Mouse (Mus musculus) hindbrain, embryonic 14.5 days (tissue): Measurements from ENCODE around the gene Lnx1. TPM values are rescaled to one million over a fixed set of nuclear protein-coding genes. Genes with fewer than 3 reads are reported as not detected.

Experiments used
- ATAC-seq: fragments of 200-750 bp; cut with Nextera tagmentation; 2 replicates; pipeline ENCODE4 v1.8.0; 2017; ENCODE audit warnings: moderate number of reproducible peaks, mild to moderate bottlenecking, moderate TSS enrichment, moderate library complexity; ENCODE audit not compliant: low FRiP score
- DNase-seq: peaks from one replicate; pipeline ENCODE4 v3.0.0-alpha.2; 2015; ENCODE audit warnings: low spot score
- H3K27ac ChIP-seq: fragments of 300-500 bp; sonication (generic); 2 replicates; pipeline ENCODE4 v1.5.1; 2014; ENCODE audit warnings: mild to moderate bottlenecking, moderate library complexity
- H3K27me3 ChIP-seq: fragments of 300-500 bp; sonication (generic); 2 replicates; pipeline ENCODE4 v1.6.1; 2014; ENCODE audit warnings: mild to moderate bottlenecking, low read length, mixed read lengths; ENCODE audit not compliant: control insufficient read depth, insufficient read depth
- H3K36me3 ChIP-seq: fragments of 300-500 bp; sonication (generic); replicated peaks from 2 replicates; pipeline ENCODE4 v1.6.1; 2014; ENCODE audit not compliant: control insufficient read depth, insufficient read depth
- H3K4me1 ChIP-seq: fragments of 300-500 bp; sonication (generic); replicated peaks from 2 replicates; pipeline ENCODE4 v1.6.1; 2014; ENCODE audit warnings: antibody characterized with exemption, low read length, mixed read lengths; ENCODE audit not compliant: control insufficient read depth, insufficient read depth
- H3K4me2 ChIP-seq: fragments of 300-500 bp; sonication (generic); replicated peaks from 2 replicates; pipeline ENCODE4 v1.6.1; 2014; ENCODE audit warnings: mild to moderate bottlenecking, moderate library complexity
- H3K4me3 ChIP-seq: fragments of 300-500 bp; sonication (generic); replicated peaks from 2 replicates; pipeline ENCODE4 v1.5.1; 2014; ENCODE audit warnings: mild to moderate bottlenecking, low read length
- H3K9ac ChIP-seq: fragments of 300-500 bp; sonication (generic); 2 replicates; pipeline ENCODE4 v1.6.1; 2014
- H3K9me3 ChIP-seq: fragments of 300-500 bp; sonication (generic); 2 replicates; pipeline ENCODE4 v1.6.1; 2016; ENCODE audit warnings: low read length; ENCODE audit not compliant: control insufficient read depth
- WGBS: fragments of 180-500 bp; shearing (Covaris S2); extraction: QIAGEN DNeasy Blood & Tissue Kit; methylation state at CpG from one replicate; pipeline ENCODE4 v1.1.7; 2014; 5-methylcytosine and 5-hydroxymethylcytosine counted together
- polyA plus RNA-seq: library from polyadenylated mRNA; unstranded; fragments of >200 nt; fragmentation: Nextera tagmentation; extraction: Ambion mirVana; gene quantifications from 2 replicates; pipeline ENCODE4 v1.2.1, GENCODE M21; 2014

Lnx1 gene
- polyA plus RNA-seq, 1 experiment from 2014 or later: 10.3 TPM

DNA sequence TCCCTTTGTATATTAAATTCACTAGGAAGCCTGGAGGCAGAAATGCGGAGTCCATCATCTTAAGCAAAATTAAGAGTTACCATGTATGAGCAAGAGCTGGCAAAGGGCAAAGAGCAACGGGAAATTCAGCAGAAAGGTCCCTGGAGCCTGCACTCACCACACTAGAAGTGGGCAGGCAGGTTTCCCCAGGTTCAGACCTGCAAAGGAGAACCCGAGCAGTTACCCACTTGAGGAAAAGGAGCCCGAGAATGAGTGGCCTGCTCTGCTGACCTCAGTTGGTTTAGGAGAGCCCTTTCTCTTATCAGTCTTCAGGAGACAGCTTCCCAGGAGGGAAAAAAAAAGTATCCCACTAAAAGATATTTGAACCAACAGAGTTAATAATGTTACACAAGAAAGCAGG is 99.4 kb downstream of the Lnx1 start:
- ATAC-seq: no peak
- Histone ChIP-seq H3K27ac (no peak overlapping the region), H3K4me1 (no peaks in the 10 kb centered on the region), H3K27me3 (no peaks in the 10 kb centered on the region), H3K9ac (no peak overlapping the region), H3K4me2 (no peak overlapping the region), H3K4me3 (no peak overlapping the region), H3K36me3 (peaks cover 7% of the 10 kb centered on the region), H3K9me3 (no peaks in the 10 kb centered on the region)
- WGBS: 82% methylated on average over 4 of the region's 4 CpGs
- no peak for DNase-seq

DNA sequence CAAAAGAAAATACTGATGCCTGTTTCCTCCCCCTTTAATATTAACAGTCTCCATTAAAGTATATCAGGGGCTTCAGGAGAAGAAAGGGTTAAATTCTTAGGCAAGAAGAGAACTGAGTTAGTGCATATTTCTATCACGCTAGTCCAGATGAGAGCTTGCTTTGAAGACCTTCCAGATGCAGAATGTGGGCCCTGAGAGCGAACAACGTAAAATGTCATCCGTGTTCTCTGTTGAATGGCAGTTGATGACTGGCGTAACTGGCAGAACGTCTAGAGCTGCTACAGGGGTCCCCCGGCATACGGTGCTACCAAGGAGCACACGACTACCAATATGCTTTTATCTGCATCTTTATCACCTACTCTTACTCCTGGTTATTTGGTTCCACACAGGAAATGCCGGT is 100.3 kb downstream of the Lnx1 start:
- DNase-seq: no peak
- Histone ChIP-seq H3K4me1 (no peaks in the 10 kb centered on the region), H3K9me3 (no peaks in the 10 kb centered on the region), H3K4me2 (no peak overlapping the region), H3K9ac (no peak overlapping the region), H3K4me3 (no peak overlapping the region), H3K36me3 (peaks cover 16% of the 10 kb centered on the region), H3K27ac (no peak overlapping the region), H3K27me3 (no peaks in the 10 kb centered on the region)
- WGBS: 84% methylated on average over 10 of the region's 10 CpGs
- no peak for ATAC-seq

DNA sequence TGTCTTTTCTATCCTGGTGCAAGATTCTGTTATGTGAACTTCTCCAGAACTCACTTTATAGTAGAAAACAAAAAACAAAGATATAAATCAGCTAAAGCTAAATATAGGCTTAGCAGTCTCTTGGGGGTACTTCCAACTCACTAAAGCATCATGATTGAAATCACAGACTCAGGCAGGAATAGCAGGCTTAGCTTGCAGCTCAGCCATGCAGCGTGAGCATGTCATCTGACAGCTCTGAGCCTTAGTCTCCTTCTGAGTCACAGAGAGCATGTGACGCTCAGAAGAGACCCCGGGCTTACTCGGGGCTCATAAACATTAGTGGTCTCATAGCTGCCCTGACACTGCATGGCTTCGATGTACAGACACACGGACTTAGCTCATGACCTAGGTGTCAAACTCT is 100.7 kb downstream of the Lnx1 start:
- Histone ChIP-seq H3K9ac (no peak overlapping the region), H3K27ac (no peak overlapping the region), H3K4me1 (no peaks in the 10 kb centered on the region), H3K36me3 (peaks cover 20% of the 10 kb centered on the region), H3K27me3 (no peaks in the 10 kb centered on the region), H3K9me3 (no peaks in the 10 kb centered on the region), H3K4me3 (no peak overlapping the region), H3K4me2 (no peak overlapping the region)
- ATAC-seq (no peak), DNase-seq (no peak)
- WGBS: 87% methylated on average over 6 of the region's 6 CpGs

DNA sequence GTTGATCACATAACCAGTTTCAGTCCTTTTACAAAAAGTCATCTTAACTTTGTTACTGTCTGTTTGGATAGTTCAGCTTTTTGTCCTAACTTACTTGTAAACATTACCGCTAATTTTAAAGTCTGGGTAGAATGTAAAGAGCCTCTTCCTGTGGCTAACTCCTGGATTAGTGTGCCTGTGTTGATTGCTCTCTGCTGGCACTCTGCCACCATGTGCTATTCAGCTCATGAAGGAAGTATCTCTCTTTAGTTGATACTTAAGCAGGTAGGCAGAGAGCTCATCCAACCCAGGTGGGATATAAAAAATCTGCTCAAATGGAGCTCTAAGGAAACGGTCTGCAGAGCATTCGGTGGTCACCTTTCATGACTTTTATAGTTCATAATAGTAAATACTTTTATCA is 101.5 kb downstream of the Lnx1 start:
- Histone ChIP-seq H3K27me3 (no peaks in the 10 kb centered on the region), H3K4me3 (no peak overlapping the region), H3K9ac (no peak overlapping the region), H3K4me2 (no peak overlapping the region), H3K9me3 (no peaks in the 10 kb centered on the region), H3K36me3 (peaks cover 27% of the 10 kb centered on the region), H3K4me1 (no peaks in the 10 kb centered on the region), H3K27ac (no peak overlapping the region)
- ATAC-seq (no peak), DNase-seq (no peak)
- WGBS: 84% methylated on average over 3 of the region's 3 CpGs

GRCm38 (mm10) chr5:74600010-74600409 is 102.7 kb downstream of the Lnx1 start:
- ATAC-seq: no peak
- H3K36me3 ChIP-seq: peaks cover 36% of the 10 kb centered on the region
- 81% methylated on average over 5 of the region's 5 CpGs for WGBS
- no peaks in the 10 kb centered on the region for H3K4me1 ChIP-seq
- no peak overlapping the region for H3K27ac ChIP-seq
- H3K9ac ChIP-seq: no peak overlapping the region
- no peak overlapping the region for H3K4me2 ChIP-seq
- no peak overlapping the region for H3K4me3 ChIP-seq
- DNase-seq: no peak
- no peaks in the 10 kb centered on the region for H3K27me3 ChIP-seq
- no peaks in the 10 kb centered on the region for H3K9me3 ChIP-seq

- Histone ChIP-seq H3K4me3 (no peak overlapping the region), H3K4me1 (no peaks in the 10 kb centered on the region), H3K27ac (no peak overlapping the region), H3K9ac (no peak overlapping the region), H3K4me2 (no peak overlapping the region), H3K27me3 (no peaks in the 10 kb centered on the region), H3K36me3 (peaks cover 87% of the 10 kb centered on the region), H3K9me3 (no peaks in the 10 kb centered on the region)
- WGBS: 93% methylated on average over 8 of the region's 8 CpGs
- DNase-seq (no peak), ATAC-seq (no peak)
Measured at GRCm38 (mm10) chr5:74593147-74593546, 109.6 kb downstream of the Lnx1 start.

DNA sequence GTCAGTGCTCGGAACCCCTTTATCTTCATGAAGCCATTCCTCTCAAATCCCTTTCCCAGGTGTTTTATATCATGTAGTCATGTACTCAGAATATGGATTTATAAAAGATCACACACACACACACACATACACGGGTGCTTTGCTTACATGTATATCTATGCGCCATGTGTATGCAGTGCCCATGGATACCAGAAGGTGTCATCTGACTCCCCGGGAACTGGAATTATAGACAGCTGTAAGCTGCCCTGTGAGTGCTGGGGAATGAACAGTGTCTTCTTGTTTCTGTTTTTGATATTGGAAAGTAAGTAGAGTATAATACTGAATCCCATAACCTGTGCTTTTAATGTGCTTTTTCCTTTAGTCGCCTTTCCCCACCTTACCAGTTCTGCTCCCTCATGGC is 111.3 kb downstream of the Lnx1 start:
- H3K9me3 ChIP-seq: no peaks in the 10 kb centered on the region
- no peak overlapping the region for H3K4me3 ChIP-seq
- no peak overlapping the region for H3K4me2 ChIP-seq
- H3K27ac ChIP-seq: no peak overlapping the region
- ATAC-seq: no peak
- 93% methylated on average over 5 of the region's 5 CpGs for WGBS
- no peak overlapping the region for H3K9ac ChIP-seq
- no peak for DNase-seq
- H3K27me3 ChIP-seq: no peaks in the 10 kb centered on the region
- no peaks in the 10 kb centered on the region for H3K4me1 ChIP-seq
- H3K36me3 ChIP-seq: peaks cover 89% of the 10 kb centered on the region

DNA sequence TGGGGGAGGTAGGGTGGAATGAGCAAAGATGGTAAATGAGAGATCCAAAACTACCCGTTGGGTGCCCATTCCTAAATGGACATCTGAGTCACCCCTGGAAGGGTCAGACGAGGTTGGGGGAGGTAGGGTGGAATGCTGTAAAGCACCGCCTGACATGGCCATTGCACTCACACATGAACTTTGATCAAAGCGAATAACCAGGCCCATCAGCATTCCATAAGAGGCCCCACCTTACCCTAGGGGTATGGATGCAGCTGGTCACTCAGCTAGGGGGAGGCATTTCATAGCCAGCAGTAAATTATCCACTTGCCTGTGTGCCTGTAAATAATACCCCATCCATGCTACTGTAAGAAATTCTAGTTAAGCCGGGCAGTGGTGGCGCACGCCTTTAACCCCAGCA is 113.6 kb downstream of the Lnx1 start:
- Histone ChIP-seq H3K27me3 (no peaks in the 10 kb centered on the region), H3K27ac (no peak overlapping the region), H3K9me3 (no peaks in the 10 kb centered on the region), H3K4me3 (no peak overlapping the region), H3K4me1 (no peaks in the 10 kb centered on the region), H3K4me2 (no peak overlapping the region), H3K9ac (no peak overlapping the region), H3K36me3 (peaks cover 77% of the 10 kb centered on the region)
- 94% methylated on average over 7 of the region's 7 CpGs for WGBS
- no peak for DNase-seq
- no peak for ATAC-seq

GRCm38 (mm10) chr5:74571767-74572166 is 130.9 kb downstream of the Lnx1 start:
- H3K9ac ChIP-seq: no peak overlapping the region
- no peak overlapping the region for H3K4me2 ChIP-seq
- no peak overlapping the region for H3K27ac ChIP-seq
- no peaks in the 10 kb centered on the region for H3K4me1 ChIP-seq
- H3K27me3 ChIP-seq: no peaks in the 10 kb centered on the region
- H3K4me3 ChIP-seq: no peak overlapping the region
- H3K9me3 ChIP-seq: no peaks in the 10 kb centered on the region
- no peak for DNase-seq
- H3K36me3 ChIP-seq: peaks cover 33% of the 10 kb centered on the region
- ATAC-seq: no peak
- 92% methylated on average over 6 of the region's 6 CpGs for WGBS

GRCm38 (mm10) chr5:74561151-74561550 is 141.6 kb downstream of the Lnx1 start:
- H3K36me3 ChIP-seq: peaks cover 70% of the 10 kb centered on the region
- H3K27me3 ChIP-seq: no peaks in the 10 kb centered on the region

More at GRCm38 (mm10) chr5:74561151-74561550, 141.6 kb downstream of the Lnx1 start:
- no peak overlapping the region for H3K9ac ChIP-seq
- no peaks in the 10 kb centered on the region for H3K9me3 ChIP-seq
- no peak overlapping the region for H3K4me3 ChIP-seq
- no peak for DNase-seq
- no peak overlapping the region for H3K27ac ChIP-seq
- H3K4me2 ChIP-seq: no peak overlapping the region
- no peak for ATAC-seq
- H3K4me1 ChIP-seq: no peaks in the 10 kb centered on the region
- 94% methylated on average over 1 of the region's 1 CpGs for WGBS
